Mouse (Mus musculus): Measurements from ENCODE around the gene Ifi208.

- TF ChIP-seq CTCF (IDR thresholded peaks at IDR 0.05; ENCODE audit: borderline replicate concordance, control insufficient read depth, extremely low read depth, insufficient read depth, low read length, poor library complexity) (no peak), POLR2A (IDR thresholded peaks at IDR 0.05; ENCODE audit: control insufficient read depth, extremely low read depth, insufficient read depth, low read length, poor library complexity) (no peak)
Measured at GRCm38 (mm10) chr1:173741656-173742055, 68.2 kb downstream of the Ifi208 start, which contains the start of gene Ifi207.
